Mouse (Mus musculus) spleen, adult 2 months (tissue): ENCODE measurements around the gene Olfr1330.

ENCODE experiments used
- CTCF ChIP-seq: fragments of 200-500 bp; IDR thresholded peaks from 2 replicates; pipeline ENCODE4 v1.5.1; 2011; ENCODE audit warnings: mild to moderate bottlenecking, inconsistent platforms; ENCODE audit not compliant: insufficient read depth, insufficient read length, insufficient replicate concordance; ENCODE audit errors: extremely low read depth
- POLR2A ChIP-seq: fragments of 200-500 bp; IDR thresholded peaks from 2 replicates; pipeline ENCODE4 v1.6.1; 2011; ENCODE audit warnings: low read depth, low read length, inconsistent platforms

GRCm38 (mm10) chr4:118888297-118888696 lies at the start of gene Olfr1330:
- TF ChIP-seq CTCF (no peak), POLR2A (no peak)
